Mouse (Mus musculus): ENCODE results near the gene Radil.

GRCm38 (mm10) chr5:142457345-142457744, 93.6 kb downstream of the Radil start:
- TF ChIP-seq CTCF (IDR thresholded peaks at IDR 0.05; ENCODE audit: control insufficient read depth, insufficient read depth, low read length): no peak
- TF ChIP-seq POLR2A (IDR thresholded peaks at IDR 0.05; ENCODE audit: borderline replicate concordance, control insufficient read depth, low read depth, low read length): no peak
